Mouse (Mus musculus): ENCODE measurements around the gene Arhgef25.
"Not testable (repeated sequence)": the region's sequence is repeated elsewhere in the genome, so short reads cannot be mapped to it uniquely, and the experiment has no call there.

The Arhgef25 gene

GRCm38 (mm10) chr10:127166404-127166715 is 23.5 kb downstream of the Arhgef25 start:
- DNase-seq (ENCODE audit: low spot score in 2 of 2), result no peak

GRCm38 (mm10) chr10:127165654-127166403 is 24.1 kb downstream of the Arhgef25 start:
- DNase-seq (ENCODE audit: low spot score in 2 of 2), result peak; percentile 58 to 75

GRCm38 (mm10) chr10:127165354-127165653 is 24.6 kb downstream of the Arhgef25 start:
- DNase-seq (ENCODE audit: low spot score in 2 of 2), result peak in 1 of 2 experiments; percentile 44

- peak; percentile 76 to 83 for DNase-seq (ENCODE audit: low spot score in 2 of 2)
These were observed 25.1 kb downstream of the Arhgef25 start, which contains the start of gene B4galnt1 for GRCm38 (mm10) chr10:127164631-127165353. B4galnt1 (plus strand) TSS chr10:127165225.

- DNase-seq (ENCODE audit: low spot score in 2 of 2), result no peak
These were observed 25.7 kb downstream of the Arhgef25 start for GRCm38 (mm10) chr10:127164190-127164589.

- peak; percentile 44 to 50 for DNase-seq (ENCODE audit: low spot score in 2 of 2)
These were observed 27.1 kb downstream of the Arhgef25 start for GRCm38 (mm10) chr10:127162771-127163261.

DNA sequence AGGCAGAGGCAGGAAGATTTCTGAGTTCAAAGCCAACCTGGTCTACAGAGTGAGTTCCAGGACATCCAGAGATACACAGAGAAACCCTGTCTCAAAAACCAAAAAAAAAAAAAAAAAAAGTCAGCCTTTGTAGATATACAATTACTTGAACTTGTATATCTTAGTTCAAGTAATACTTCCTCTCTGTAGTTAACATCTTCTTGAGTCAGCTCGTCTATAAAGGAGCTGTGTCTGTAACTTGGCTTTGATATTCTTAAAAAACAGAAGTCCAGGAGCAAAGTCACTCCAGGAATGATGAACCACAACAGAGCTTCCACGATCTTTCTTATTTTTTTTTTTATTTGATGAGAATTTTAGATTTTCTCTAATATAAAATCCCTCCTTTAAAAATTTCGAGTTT is 29.2 kb downstream of the Arhgef25 start:
- DNase-seq (ENCODE audit: low spot score in 2 of 2), result no peak

DNA sequence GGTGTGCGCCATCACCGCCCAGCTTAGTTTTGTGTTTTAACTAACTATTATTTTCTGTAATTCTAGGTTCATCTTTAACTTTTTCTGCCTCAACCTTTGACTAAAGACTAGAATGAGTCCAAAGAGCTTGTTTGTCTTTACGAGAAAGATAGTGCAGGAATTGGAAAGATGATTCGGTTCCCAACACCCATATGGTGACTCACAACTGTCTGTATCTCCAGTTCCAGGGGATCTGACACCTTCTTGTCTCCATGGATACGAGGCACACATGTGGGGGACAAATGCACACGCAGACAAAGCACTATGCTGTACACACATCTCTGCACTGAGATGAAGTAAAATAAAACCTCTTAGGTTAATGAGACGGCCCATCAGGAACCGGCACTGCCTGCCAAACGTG is 29.8 kb downstream of the Arhgef25 start:
- DNase-seq (ENCODE audit: low spot score in 2 of 2), result peak in 1 of 2 experiments; percentile 65

DNA sequence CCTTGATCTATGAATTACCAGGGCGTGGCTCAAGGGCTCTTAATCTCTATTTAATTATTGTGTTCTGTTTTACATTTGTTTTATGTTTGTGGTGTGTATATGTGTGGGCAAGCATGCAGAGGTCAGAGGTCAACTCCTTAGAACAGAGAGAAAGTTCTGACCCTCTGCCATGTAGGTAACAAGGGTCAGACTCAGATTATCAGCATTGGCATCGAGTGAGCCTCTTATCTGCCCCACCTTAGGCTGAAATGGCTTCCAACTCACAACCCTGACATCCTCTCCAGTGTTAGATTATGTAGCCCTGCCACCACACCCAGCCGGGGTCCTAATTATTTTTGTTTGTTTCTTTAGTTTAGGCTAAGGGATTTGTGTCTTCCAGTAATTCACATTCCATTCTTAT is 31.4 kb downstream of the Arhgef25 start:
- DNase-seq (ENCODE audit: low spot score in 2 of 2), result no peak

GRCm38 (mm10) chr10:127156511-127156910 is 33.4 kb downstream of the Arhgef25 start:
- no peak for DNase-seq (ENCODE audit: low spot score in 2 of 2)

DNA sequence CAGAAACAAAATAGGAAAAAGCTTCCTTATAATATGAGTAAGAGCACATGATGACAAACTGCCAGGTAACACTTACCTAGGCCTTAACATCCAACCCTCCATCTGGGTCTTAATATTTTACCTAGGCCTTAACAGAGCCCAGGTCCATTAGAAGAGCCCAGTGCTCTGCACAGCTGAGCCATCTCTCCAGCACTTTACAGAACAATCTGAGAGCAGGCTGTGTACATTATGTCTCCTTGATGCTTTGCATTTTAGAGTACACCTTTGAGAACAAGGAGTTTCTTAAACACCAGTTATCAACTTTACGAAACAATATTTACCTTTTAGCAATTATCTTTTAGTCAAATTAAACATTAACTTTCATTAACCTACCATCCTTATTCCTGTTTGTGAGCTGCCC is 33.8 kb downstream of the Arhgef25 start:
- no peak for DNase-seq (ENCODE audit: low spot score in 2 of 2)

DNA sequence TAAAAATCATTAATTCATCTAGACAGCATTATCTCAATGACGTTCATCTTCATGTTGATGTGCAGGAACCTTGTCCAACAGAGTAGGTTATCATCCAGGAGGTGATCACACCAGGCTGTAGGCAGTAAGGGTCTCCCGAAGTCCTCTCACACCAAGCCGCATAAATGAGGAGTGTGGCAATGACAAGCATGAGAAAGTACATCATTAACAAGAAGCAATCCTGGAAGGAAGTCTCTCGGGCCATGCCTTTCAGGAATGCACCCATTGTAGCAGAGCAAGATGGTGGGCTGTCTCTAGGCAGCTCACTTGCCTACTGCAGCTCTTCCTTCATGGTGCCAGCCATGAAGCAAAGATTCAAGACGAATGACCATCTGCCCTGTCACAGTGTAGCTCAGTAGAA is 35.2 kb downstream of the Arhgef25 start:
- no peak for DNase-seq (ENCODE audit: low spot score in 2 of 2)

DNA sequence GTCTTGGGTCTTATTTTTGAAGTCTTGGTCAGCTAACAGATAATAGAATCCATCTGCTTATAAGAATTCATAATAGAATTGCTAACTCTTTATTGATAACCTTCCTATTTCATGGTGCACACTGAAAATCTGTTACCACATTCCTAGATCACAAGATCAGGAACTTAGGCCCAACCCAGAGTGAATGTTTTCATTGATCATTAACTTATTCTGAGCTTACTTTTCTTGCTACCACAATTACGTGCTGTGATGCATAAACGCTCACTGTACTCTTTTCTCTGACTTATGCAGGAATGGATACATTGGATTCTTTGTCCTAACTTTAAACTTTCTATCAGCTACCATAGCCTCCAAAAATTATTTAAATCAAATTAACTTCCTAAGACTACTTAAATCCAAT is 35.6 kb downstream of the Arhgef25 start:
- no peak for DNase-seq (ENCODE audit: low spot score in 2 of 2)

GRCm38 (mm10) chr10:127153323-127153722 is 36.6 kb downstream of the Arhgef25 start:
- no peak for DNase-seq (ENCODE audit: low spot score in 2 of 2)

DNA sequence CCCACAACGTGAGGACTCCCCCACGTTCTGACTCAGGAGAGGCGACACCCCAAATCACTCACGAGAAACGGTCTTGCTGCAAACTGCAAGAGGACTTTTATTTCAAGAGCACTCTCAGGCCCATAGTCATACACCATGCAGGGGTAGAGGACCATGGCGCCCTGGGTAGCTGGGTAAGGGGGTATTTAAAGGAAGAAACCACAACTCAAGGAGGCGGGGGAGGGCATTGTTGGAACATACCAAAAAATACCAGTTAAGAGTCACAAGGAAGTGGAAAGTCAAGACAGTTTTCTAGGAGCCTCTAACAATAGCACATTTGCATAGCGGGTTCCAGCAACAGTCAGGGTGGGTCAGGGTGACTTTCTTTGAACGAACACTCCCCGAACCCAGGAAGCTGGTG is 37.3 kb downstream of the Arhgef25 start:
- DNase-seq (ENCODE audit: low spot score in 2 of 2), result not testable (repeated sequence)

GRCm38 (mm10) chr10:127151233-127151632 is 38.6 kb downstream of the Arhgef25 start:
- not testable (repeated sequence) for DNase-seq (ENCODE audit: low spot score in 2 of 2)

- DNase-seq (ENCODE audit: low spot score in 2 of 2), result no peak
These were observed 39.4 kb downstream of the Arhgef25 start for GRCm38 (mm10) chr10:127150471-127150872.

- DNase-seq (ENCODE audit: low spot score in 2 of 2), result no peak
These were observed 42.7 kb downstream of the Arhgef25 start for GRCm38 (mm10) chr10:127147135-127147534.

DNA sequence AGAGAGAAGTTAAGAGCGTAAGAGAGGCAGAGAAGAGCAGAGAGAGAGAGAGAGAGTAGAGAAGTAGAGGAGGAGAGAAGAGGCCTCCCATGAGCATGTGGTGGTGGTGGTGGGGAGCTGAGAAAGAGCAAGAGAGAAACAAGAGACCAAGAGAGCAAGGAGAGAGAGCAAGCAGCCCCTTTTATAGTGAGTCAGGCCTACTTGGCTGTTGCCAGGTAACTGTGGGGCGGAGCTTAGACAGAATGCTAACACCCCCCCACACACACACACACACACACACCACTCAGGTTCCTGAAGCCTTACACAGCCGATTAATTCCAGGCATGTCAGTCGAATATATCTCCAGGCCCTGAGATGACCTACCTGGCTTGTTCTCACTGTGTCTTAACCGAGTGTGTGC is 44.6 kb downstream of the Arhgef25 start:
- no peak for DNase-seq (ENCODE audit: low spot score in 2 of 2)

DNA sequence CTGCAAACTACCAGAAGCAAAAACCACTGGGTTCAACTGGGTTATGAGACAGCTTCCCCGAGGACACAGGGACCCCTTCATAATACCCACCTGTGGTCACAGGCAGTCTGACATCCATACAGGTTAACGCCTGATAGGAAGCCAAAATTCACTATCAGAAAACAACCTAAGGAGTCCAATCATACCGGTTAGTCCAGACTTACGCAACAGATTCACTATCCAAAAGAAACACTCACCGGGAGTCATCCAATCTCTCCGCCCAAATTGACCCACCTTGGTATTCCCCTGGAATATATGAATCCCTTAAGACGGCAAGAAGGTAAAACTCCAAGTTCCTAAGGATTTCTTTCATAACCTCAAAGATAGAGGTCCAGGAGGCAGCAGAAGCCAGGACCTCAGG is 45.3 kb downstream of the Arhgef25 start:
- DNase-seq (ENCODE audit: low spot score in 2 of 2), result no peak

GRCm38 (mm10) chr10:127143228-127143627 is 46.7 kb downstream of the Arhgef25 start:
- DNase-seq (ENCODE audit: low spot score in 2 of 2), result no peak

DNA sequence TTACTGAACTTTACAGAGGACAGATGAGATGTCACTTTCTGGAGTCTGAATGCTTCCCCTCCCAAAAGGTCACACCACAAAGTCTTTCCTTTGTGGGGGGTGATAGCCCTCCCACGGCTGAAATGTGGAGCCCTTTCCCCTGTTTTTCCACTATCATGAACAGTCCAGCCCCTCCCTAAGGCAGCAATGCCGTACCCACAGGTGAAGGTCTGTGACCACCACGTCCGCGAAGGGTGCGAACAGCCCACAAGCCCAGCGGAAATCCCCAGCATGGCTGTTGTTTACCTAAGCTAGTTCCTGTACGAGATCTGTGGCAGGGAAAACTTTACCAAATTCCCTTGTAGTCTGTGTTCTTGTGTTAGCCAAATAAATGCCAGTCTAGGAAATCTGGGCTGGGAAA is 48.4 kb downstream of the Arhgef25 start:
- no peak for DNase-seq (ENCODE audit: low spot score in 2 of 2)

DNA sequence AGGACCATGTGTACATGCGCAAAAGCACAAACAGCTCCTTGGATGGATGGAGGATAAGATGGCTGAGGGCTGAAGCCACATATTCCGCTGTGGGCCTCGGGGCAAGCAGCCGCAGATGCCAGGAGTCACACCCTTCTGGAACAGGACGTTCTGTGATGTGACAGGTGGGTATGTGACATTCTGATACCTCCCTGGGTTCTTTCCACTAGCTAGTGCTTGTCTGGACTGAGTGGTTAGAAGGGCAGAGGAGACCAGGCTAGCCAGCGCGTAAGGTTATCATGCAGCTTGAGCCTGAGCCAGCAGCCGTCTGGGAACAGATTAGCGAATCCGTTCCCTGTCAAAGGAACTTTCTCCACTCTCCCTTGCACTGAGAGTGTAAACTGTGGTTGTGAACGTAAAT is 48.9 kb downstream of the Arhgef25 start:
- no peak for DNase-seq (ENCODE audit: low spot score in 2 of 2)
